Mouse (Mus musculus) 3134 (cell line): ENCODE results near the gene Ankra2.

Source experiments
- DNase-seq: peaks from one replicate; pipeline ENCODE4 v3.0.0-alpha.2; 2011; ENCODE audit warnings: low spot score; ENCODE audit not compliant: insufficient read length; ENCODE audit errors: extremely low read depth

Gene Ankra2

DNA sequence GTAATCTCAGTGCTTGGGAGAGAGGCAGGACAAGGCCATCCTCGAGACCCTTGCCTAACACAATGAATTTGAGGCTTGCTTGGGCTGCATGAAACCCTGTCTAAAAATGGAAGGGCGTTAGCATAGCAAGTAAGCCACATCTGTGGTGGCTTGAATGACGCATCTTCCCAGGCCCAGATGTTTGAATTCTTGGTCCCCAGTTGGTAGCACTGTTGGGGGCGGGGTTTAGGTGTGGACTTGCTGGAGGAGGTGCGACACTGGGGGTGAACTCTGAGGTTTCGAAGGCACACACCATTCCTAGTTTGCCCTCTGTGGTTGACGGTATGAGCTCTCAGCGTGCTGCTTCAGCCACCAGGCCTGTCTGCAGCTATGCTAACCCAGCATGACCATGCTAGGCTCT, 28.8 kb downstream of the Ankra2 start:
- DNase-seq, result no peak

DNA sequence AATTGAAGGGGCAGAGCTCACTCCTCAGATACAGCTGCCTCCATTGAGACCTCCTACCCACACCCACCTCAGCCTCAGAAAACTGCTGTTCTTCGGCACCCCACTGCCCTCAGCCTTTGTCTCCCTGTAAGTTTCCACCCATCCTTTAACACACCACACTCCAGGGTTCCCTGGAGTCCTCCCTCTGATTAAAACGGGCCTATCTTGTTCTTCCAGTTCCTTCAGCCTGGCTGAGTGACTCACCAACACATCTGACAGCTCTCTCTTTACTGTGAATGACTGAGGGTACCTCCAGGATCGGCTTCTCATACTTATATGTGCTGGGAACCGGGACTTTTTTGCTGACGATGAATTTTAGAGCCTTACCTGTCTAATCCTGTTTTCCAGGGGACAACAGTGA, 33.2 kb downstream of the Ankra2 start:
- no peak for DNase-seq

DNA sequence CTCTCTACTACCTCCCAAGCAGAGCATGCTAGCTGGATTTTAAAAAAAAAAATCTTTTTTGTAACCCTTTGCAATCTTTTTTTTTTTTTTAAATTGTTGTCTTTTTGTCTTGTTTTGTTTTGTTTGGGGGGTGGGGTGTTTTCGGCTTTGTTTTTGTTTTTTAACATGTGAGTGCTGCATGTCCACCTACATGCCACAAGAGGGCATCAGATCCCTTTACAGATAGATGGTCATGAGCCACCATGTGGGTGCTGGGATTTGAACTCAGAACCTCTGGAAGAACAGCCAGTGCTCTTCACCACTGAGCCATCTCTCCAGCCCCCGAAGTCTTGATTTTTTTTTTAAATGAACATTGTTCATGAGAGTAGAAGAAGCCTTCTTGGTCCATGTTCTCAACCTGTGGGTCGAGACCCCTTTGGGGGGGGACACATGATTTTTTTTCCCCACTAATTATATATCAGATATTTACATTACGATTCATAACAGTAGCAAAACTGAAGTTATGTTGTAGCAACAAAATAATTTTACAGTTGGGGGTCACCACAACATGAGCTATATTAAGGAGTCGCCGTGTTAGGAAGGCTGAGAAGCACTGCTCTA, 35.1 kb downstream of the Ankra2 start:
- no peak for DNase-seq

DNA sequence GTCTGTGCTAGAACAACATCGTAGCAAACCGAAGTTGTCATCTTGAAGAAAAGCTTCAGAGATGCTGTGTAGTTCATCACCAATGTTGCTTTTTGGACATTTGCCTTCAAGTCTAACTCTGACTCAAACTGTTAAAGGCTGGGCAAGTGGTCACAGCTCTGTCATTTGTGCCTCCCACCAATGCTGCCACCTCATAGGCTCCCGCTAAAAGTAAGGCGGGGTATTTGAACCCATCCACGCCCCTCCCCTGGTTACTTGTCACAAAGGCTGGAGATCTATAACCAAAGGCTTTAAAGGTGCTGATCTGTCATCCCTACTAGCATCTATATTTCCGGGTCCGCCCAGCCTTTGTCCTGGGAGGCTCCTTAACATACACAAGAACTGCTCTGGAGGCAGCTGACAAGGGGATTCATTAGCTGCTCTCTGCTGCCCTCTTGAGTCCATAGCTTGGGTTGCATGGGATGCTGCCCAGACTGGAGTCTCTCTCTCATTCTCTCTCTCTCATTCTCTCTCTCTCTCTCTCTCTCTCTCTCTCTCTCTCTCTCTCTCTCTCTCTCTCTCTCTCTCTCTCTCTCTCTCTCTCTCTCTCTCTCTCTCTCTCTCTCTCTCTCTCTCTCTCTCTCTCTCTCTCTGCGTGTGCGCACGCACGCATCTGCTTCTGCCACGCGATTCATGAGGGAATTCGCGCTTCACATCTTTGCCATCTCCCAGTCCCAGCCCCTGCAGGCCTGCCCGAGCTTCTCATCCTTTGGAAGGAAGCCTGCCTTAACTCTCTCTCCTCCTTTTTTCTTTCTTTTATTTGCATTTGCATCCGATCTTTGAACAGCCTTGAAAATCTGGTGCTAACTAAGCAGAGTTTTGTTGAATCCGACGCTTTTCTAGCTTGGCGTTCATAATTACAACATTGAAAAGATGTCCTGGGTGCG, 36.2 kb downstream of the Ankra2 start:
- DNase-seq, result peak; percentile 48

DNA sequence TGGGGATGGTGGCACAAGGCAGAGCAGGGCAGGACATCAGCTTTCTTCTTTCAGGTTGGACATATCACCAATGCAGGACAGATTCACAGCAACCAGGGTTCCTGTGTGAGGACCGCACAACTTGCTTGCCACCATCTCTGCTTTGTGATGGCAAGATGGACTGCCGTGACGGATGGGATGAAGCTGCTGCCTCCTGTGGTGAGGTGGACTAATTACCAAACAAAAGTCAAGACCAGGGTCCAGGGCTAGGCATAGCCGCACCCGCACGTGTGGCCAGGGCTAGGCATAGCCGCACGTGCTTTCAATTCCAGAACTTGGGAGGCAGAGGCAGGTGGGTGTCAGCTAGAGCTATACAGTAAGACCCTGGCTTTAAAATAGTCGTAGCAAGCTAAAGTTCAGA, 42.4 kb downstream of the Ankra2 start:
- no peak for DNase-seq

DNA sequence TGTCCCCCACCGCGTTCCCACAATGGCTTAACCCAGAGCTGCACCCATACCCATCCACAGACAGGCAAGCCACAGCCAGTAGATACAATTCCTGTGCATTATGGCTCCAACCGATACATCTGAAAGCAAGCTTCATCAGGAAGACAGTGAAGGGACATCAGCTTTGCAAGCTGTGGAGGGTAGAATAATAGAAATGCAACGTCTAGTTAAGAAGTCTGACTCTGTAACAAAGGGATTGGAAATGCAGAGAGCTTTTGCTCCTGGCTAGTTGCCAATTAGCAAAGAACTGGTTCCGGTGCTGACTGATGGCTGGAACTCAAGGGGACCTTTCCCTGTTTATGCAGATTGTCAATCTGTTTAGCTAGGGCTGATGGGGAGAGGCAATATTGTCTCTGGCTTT, 43.5 kb downstream of the Ankra2 start:
- no peak for DNase-seq

DNA sequence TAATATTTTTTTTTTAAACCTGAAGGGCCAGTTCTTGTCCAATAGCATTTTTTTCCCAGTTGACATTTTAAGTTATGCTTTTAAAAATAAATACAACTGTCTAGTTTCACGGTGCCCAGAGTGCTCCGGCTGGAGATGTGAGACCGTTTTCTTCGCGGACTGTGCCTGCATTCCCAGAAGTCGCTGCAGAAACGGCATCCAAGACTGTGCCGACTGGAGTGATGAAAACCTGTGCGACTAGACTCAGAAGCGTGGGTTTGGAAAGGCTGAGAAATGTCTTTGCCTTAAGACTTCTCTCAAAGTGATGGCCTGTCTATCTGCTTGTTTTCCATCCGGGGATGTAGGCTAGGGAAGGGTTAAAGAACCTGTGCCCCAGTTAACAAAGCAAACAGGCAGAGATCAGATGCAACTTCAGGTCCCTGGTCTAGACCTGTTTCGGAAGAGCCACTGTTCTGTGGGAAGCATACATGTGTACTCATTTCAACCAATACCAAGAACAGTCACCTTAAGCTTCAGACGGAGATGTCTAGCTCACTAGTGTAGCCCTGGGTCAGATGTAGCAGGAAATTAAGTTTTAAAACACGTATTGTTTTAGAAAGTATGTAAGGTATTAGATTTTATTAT, 44.1 kb downstream of the Ankra2 start:
- no peak for DNase-seq

DNA sequence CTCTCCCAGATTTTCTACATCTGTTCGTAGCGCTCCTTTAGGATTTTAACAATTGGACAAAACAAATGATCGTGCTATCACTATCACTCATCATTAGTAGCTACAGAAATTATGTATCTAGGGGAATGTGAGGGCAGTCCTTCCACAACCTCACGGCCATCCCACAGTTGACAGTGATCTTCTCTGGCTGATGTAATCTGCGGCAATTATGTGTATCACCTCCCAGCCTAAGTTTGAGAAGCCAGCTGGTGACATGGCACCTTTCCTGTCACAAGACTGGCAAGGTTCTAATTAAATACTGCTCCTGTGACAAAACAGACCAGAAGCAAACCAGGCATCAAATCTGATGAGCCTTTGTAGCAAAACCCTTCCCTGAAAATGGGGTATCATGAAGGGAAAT, 45.1 kb downstream of the Ankra2 start:
- DNase-seq, result no peak

DNA sequence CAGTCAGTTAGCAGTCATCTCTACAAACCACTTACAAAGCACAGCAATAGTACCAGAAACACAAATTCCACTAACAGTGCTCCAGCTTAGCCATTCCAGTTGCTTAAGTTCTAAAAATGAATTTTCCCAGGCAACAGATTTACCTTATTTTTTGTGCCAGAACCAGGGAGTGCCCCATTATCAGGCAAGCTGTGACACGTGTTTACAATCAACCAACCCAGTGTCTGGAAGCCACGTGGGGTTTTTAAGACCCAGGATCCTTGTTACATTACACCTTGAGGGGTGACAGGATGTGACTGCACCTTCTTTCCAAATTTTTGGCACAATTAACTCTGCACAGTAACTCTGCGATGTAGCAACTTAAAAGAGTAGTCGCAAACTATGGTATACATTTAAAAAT, 45.9 kb downstream of the Ankra2 start:
- no peak for DNase-seq

DNA sequence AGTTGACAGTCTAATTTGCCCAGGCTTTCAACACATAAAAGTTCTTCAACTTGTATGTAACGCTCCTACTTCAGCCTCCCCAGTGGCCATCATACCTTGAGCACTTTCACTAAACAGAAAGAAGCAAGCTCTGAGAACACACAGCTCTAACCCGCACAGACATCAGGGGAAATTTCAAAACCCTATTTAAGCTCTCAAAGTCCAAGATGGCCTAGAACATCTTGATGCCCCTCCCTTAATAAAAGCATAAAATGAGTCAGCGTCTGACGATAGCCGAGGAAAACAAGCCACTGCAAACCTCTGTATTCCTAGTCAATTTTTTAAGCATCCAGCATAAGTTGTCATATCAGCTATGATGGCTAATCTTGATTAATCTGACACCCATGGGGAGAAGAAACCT, 48.7 kb downstream of the Ankra2 start:
- DNase-seq, result no peak

DNA sequence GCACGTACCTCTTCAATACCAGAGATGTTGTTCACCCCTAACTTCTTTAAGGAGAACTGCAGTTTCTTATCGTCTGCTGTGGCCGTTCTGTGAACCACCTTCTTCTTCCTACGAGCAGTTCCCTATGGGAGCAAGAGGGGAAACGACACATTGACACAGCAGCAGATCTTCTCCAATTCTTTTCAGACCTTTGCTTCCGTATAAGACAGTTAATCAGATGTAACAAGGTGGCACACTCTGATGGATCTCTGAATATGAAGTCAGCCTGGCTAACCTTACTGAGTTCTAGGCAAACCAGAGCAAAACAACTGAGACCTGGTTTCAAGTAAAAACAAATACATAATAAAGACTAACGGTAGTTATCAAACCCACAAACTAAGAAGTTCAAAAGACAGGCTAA, 50.8 kb downstream of the Ankra2 start:
- DNase-seq, result no peak

DNA sequence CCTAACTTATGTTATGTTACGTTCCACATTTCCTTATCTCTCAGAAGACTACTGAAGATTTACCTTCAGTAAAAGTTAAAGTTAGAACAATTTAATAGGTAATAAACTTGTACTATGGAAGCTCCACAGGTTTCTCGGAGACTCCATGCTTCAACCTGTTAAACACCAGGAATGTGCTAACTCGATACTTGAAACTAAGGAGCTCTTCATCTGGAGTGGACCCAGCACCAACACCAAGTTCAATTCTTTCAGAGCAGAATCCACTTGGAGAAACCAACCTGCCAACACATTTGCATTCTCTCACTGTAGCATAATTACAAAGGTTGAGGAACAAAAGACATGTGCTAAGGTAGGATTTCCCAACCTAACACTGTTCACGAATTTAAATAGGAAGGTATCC, 52.2 kb downstream of the Ankra2 start:
- DNase-seq, result no peak

DNA sequence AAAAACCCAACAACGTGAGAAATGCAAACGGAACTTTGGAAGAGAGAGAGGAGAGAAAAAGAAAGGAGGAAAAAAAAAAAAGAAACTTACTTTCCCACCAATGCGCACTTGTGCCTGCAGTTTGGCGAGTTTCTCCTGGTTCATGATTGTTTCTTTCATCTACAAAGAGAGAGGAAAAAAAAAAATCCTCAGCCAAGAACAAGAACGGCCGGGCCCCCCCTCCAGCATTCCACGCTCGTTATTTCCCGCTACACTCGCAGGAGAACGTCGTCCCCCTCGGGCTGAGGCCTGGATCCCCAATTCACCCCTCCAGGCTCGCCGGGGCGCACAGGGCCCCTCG, 53.2 kb downstream of the Ankra2 start:
- DNase-seq, result no peak

DNA sequence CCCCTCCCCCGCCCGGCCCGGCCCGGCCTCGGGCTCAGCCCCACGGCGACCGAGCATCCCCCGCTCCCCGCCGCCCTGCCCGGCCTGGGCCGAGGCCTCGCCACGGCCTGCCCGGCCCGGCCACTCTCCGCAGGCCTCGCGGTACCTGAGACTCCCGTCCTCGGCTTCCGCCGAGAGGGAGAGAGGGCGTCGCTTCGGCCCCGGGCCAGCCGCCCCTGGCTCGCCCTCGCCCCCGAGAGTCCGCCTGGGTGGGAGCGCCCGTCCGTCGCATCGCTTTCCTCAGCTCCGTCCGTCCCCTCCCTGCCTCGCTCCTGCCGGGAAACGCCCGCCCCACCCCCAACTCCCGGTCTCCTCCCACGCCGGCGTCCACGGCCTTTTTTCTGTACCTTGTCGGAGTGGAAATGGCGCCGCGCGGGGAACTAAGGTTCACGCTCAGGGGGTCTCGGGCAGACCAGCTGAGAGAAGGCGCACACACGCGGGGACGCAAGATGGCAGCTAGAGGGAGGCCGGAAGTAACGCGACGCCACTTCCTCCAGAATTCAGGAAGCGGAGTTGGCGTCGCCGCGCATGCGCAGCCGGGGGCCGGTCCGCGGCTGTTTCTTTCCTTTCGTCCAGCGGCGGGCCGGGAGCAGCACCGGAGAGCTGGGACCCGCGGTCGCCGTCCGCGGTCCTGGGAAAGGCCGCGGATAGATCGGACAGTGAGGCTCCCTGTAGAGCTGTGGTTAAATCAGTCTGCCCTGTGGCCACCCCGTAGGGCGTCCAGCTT, 53.8 kb downstream of the Ankra2 start, which contains the start of gene Btf3:
TSS of gene Btf3 (minus strand) at position 527 of the 766 bp plus-strand sequence.
- peak; percentile 94 for DNase-seq

DNA sequence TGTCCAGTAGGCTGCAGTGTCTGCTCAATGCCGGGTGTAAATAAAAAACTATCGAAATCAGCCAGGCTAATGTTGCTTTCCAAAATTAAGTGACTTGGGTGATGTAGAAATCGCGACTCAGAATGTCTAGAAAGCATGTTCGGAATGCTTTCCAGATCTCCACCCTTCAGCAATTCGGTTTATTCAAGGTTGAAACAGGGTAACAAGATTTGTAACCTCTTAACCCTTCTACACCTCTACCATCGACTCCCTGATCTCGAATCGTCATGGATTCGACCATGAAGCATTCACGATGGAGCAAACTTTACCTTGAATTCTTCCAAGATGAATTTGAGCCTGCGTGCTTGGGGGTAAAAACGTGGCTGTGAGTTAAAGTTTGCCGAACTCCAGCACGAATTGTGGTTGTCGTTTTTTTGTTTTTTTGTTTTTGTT, 54.4 kb downstream of the Ankra2 start:
- no peak for DNase-seq

DNA sequence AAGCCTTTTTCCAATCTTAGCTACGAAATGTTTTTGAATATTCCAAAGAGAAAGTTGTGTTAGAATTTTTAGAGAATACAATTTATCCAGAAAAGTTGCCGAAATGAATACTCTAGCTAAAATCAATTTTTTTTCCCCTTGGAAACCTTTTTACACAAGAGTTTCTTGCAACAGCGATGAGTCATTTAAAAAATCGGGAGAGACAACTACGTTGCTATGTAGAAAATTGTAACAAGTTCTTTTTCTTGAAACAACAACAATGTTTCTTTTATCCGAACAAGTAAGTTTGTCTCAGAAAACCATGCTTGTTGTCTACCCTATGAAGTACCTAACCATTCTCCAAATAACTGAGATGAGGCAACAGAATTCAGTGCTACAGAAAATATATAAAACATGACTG, 55.0 kb downstream of the Ankra2 start:
- no peak for DNase-seq
